Mouse (Mus musculus): ENCODE data around the gene Aldh18a1. TPM values are rescaled to one million over a fixed set of nuclear protein-coding genes. Genes with fewer than 3 reads are reported as not detected.
A peak's percentile ranks its signal among the peaks of the same experiment; 100 is the strongest.

Aldh18a1 gene
- polyA plus RNA-seq, 1 experiment from 2014 or later, result 98.5 TPM

GRCm38 (mm10) chr19:40514376-40514775 is 73.9 kb downstream of the Aldh18a1 start:
- 86% methylated on average over 7 of the region's 7 CpGs for WGBS
- Histone ChIP-seq H3K9me3 (no peaks in the 10 kb centered on the region), H3K36me3 (replicated peaks) (no peaks in the 10 kb centered on the region), H3K9ac (no peak overlapping the region), H3K4me2 (no peak overlapping the region), H3K4me3 (replicated peaks) (no peak overlapping the region), H3K27me3 (no peaks in the 10 kb centered on the region), H3K4me1 (peaks cover 20% of the 10 kb centered on the region), H3K27ac (no peak overlapping the region)
- ATAC-seq (ENCODE audit: low FRiP score), result no peak

- peak; percentile 99 for ATAC-seq (ENCODE audit: low FRiP score)
- H3K9ac ChIP-seq, result peak within 1 kb of the TSS; percentile 78
- no peaks in the 10 kb centered on the region for H3K36me3 ChIP-seq (replicated peaks)
- peak within 1 kb of the TSS; percentile 88 for H3K27ac ChIP-seq
- WGBS, result under 1% methylated on average over 51 of the region's 51 CpGs
- H3K4me3 ChIP-seq (replicated peaks), result peak within 1 kb of the TSS; percentile 62
- H3K4me1 ChIP-seq, result peaks cover 20% of the 10 kb centered on the region
- H3K4me2 ChIP-seq, result peak within 1 kb of the TSS; percentile 81
- H3K27me3 ChIP-seq, result no peaks in the 10 kb centered on the region
- H3K9me3 ChIP-seq, result no peaks in the 10 kb centered on the region
Measured at GRCm38 (mm10) chr19:40513632-40514078, 74.6 kb downstream of the Aldh18a1 start, which contains the start of gene Sorbs1. Gene Sorbs1 (minus strand): TSS chr19:40513779.

DNA sequence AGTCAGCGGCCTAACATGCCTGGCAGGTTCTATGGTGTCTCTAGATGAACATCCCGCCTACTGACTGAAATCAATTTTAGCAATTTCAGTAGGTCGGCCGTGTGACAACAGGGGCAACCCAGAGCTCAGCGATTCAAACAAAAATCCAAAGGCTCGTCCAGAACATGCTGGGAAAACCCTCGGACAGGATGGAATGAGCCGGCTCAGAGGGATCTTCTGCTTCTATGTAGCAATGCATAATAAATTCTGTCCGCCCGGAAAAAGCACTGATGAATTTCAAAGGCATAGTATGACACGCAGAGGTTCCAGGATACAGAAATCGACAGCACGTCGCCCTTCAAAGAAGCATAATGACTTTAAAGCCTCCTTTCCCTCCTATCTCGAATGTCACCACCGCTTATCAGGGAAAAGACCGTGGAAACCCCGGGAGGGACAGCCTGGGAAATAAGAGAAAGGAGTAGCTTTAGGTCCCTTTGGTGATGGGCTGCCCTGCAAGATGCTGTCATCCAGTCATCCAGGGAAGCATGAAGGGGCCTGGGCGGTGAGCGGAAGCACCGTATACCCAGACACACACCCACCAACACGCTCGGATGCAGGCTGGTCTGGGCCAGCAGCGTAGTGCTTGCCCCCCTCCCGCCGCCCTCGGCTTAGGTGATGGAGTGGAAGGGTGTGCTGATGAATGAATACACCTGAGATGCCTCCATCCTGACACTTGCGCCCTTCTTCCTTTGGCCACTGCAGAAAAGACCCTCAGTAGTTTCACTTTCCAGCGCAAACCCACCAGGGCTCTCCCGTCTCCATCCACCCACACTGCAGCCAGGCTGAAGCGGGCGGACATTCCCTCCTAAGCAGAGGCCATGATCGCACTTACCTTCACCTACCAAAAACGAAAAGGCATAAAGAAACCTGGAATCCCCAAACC is 75.5 kb downstream of the Aldh18a1 start:
- peak overlapping the region; percentile 62 for H3K4me3 ChIP-seq (replicated peaks)
- under 1% methylated on average over 34 of the region's 34 CpGs for WGBS

DNA sequence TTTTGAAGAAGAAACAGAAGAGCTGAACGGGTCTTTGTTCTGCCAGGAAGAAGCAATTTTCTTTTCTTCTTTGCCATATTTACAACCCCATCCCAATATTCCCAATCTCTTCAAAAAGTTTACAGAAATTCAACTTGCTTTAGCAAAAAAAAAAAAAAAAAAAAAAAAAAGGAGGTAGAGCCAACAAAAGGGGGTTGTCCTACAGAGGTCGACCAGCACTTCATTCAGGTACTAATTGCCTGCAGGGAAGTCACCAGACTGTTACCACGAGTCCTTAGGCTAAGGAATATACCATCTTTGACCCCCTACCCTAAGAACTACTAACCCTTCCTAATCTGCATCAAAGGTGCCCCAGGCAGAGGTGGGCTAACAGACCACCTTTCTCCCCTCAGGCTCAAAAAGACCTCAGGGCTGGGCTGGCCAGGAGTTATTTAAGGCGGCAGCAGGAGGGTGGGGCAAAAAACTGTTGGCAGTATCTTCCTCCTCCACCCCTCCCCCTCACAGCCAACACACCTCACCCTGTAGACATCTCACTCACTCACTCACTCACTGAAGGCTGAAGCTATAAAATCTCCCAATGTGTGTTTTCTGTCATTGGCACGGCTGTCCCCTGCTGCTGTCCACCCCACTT is 76.5 kb downstream of the Aldh18a1 start:
- H3K9ac ChIP-seq, result peak overlapping the region; percentile 78; the same call in 1 of the 2 replicates
- no peak for ATAC-seq (ENCODE audit: low FRiP score)

More for the DNA sequence above, 75.5 kb downstream of the Aldh18a1 start:
- ATAC-seq (ENCODE audit: low FRiP score), result peak; percentile 56
- peak overlapping the region; percentile 78 for H3K9ac ChIP-seq
- 0 out of 2 replicates have a peak, but pooled peaks cover 1% of the 10 kb centered on the region for H3K36me3 ChIP-seq (replicated peaks)
- peak overlapping the region; percentile 88 for H3K27ac ChIP-seq
- H3K9me3 ChIP-seq, result no peaks in the 10 kb centered on the region
- peak overlapping the region; percentile 81 for H3K4me2 ChIP-seq
- H3K4me1 ChIP-seq, result peaks cover 20% of the 10 kb centered on the region
- H3K27me3 ChIP-seq, result no peaks in the 10 kb centered on the region

DNA sequence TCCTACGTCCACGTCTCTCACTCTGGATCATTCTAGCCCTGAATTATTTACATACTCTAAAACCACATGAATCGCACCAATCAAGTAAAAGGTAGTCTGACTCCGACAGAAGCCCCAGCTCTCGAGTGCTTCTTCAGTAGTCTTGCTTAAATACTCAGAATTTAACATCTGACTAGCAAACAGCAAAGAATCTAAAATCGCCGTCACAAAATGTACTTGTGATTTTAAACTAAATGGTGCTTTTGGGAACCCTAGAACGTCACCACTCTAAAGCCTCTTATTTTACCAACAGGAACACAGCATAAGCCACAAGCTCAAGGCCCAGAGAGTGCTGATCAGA is 77.2 kb downstream of the Aldh18a1 start:
- Histone ChIP-seq H3K27ac (no peak overlapping the region), H3K27me3 (no peaks in the 10 kb centered on the region), H3K4me2 (peak overlapping the region; percentile 24; the same call in 1 of the 2 replicates), H3K4me3 (replicated peaks) (no peak overlapping the region), H3K36me3 (replicated peaks) (0 out of 2 replicates have a peak, but pooled peaks cover 3% of the 10 kb centered on the region), H3K4me1 (peaks cover 20% of the 10 kb centered on the region), H3K9ac (no peak overlapping the region), H3K9me3 (no peaks in the 10 kb centered on the region)
- ATAC-seq (ENCODE audit: low FRiP score), result no peak
- WGBS, result 79% methylated on average over 8 of the region's 8 CpGs

More for the DNA sequence above, 76.5 kb downstream of the Aldh18a1 start:
- WGBS, result 26% methylated on average over 5 of the region's 5 CpGs
- Histone ChIP-seq H3K4me2 (peak overlapping the region; percentile 81), H3K27ac (peak overlapping the region; percentile 88; the same call in 1 of the 2 replicates), H3K4me3 (replicated peaks) (peak overlapping the region; percentile 62), H3K9me3 (no peaks in the 10 kb centered on the region), H3K4me1 (peaks cover 20% of the 10 kb centered on the region), H3K27me3 (no peaks in the 10 kb centered on the region), H3K36me3 (replicated peaks) (0 out of 2 replicates have a peak, but pooled peaks cover 3% of the 10 kb centered on the region)

DNA sequence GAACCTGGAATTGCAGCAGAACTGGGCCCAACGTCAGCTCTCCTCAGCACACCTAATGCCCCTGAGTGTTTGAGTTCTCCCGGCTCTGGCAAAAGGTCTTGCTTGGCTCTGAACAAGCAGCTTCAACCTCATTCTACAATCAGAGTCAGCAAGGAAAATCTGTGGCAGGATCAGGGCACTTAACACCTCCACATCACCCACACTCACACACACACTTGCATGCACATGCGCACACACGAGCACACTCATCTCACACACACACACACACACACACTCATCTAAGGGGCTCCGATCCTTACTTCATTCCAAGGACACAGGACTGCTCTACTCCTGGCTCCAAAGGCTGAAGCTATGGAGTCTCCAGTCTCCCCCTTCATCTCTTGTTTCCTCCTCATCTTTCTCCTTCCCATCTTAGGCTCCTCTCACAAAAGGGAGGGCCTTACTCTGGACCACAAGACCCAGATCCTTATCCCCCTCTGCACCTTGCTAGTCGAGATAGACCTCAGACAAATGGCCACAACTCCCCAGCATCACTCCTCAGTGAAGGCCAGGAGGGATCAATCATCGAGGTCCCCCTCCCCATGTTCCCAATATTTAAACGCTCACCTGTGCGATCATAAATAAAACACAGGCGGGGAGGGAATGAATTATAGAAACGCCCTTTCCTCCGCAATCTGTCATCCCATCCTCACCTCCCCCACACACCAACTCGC is 77.7 kb downstream of the Aldh18a1 start:
- Histone ChIP-seq H3K27me3 (no peaks in the 10 kb centered on the region), H3K4me2 (peak overlapping the region; percentile 24; the same call in 1 of the 2 replicates), H3K4me3 (replicated peaks) (no peak overlapping the region), H3K4me1 (peaks cover 20% of the 10 kb centered on the region), H3K9me3 (no peaks in the 10 kb centered on the region), H3K9ac (0 out of 2 replicates have a peak overlapping the region, but pooled peaks have one; percentile 4), H3K27ac (no peak overlapping the region), H3K36me3 (replicated peaks) (0 out of 2 replicates have a peak, but pooled peaks cover 3% of the 10 kb centered on the region)
- ATAC-seq (ENCODE audit: low FRiP score), result no peak
- WGBS, result 81% methylated on average over 13 of the region's 13 CpGs

- Histone ChIP-seq H3K9me3 (no peaks in the 10 kb centered on the region), H3K4me1 (peaks cover 20% of the 10 kb centered on the region), H3K27me3 (no peaks in the 10 kb centered on the region), H3K36me3 (replicated peaks) (0 out of 2 replicates have a peak, but pooled peaks cover 3% of the 10 kb centered on the region), H3K4me2 (no peak overlapping the region), H3K4me3 (replicated peaks) (no peak overlapping the region), H3K27ac (no peak overlapping the region), H3K9ac (no peak overlapping the region)
- WGBS, result 86% methylated on average over 2 of the region's 2 CpGs
- no peak for ATAC-seq (ENCODE audit: low FRiP score)
Measured at GRCm38 (mm10) chr19:40509274-40509673, 79.0 kb downstream of the Aldh18a1 start.

- no peak for ATAC-seq (ENCODE audit: low FRiP score)
- H3K4me1 ChIP-seq, result peaks cover 20% of the 10 kb centered on the region
- H3K9me3 ChIP-seq, result no peaks in the 10 kb centered on the region
- H3K4me3 ChIP-seq (replicated peaks), result no peak overlapping the region
- WGBS, result 53% methylated on average over 2 of the region's 2 CpGs
- no peaks in the 10 kb centered on the region for H3K27me3 ChIP-seq
- H3K36me3 ChIP-seq (replicated peaks), result 0 out of 2 replicates have a peak, but pooled peaks cover 3% of the 10 kb centered on the region
- no peak overlapping the region for H3K4me2 ChIP-seq
- H3K9ac ChIP-seq, result no peak overlapping the region
- no peak overlapping the region for H3K27ac ChIP-seq
Measured at GRCm38 (mm10) chr19:40508851-40509250, 79.4 kb downstream of the Aldh18a1 start.

DNA sequence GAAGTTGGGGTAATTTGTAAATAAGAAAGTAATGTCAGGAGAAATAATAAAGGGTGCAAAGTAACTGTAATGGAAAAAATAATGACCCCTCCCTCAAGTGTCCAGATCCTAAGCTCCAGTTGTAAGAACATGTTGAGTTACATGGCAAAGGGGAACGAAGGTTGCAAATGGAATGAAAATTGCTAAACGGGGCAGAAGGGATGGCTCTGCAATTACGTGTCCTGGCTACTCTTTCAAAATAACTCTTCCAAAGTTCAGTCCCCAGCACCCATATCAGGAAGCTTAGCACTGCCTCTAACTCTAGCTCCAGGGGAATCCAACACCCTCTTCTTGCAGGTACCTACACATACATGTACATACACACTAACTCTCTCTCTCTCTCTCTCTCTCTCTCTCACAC is 81.3 kb downstream of the Aldh18a1 start:
- peaks cover 14% of the 10 kb centered on the region for H3K4me1 ChIP-seq
- 0 out of 2 replicates have a peak, but pooled peaks cover 3% of the 10 kb centered on the region for H3K36me3 ChIP-seq (replicated peaks)
- no peak for ATAC-seq (ENCODE audit: low FRiP score)
- no peaks in the 10 kb centered on the region for H3K27me3 ChIP-seq
- H3K9me3 ChIP-seq, result no peaks in the 10 kb centered on the region
- no peak overlapping the region for H3K4me3 ChIP-seq (replicated peaks)
- H3K27ac ChIP-seq, result no peak overlapping the region
- 88% methylated on average over 3 of the region's 3 CpGs for WGBS
- no peak overlapping the region for H3K4me2 ChIP-seq
- H3K9ac ChIP-seq, result no peak overlapping the region

- H3K27ac ChIP-seq, result no peak overlapping the region
- H3K4me1 ChIP-seq, result peaks cover 7% of the 10 kb centered on the region; the same call in 1 of the 2 replicates
- no peak overlapping the region for H3K9ac ChIP-seq
- H3K36me3 ChIP-seq (replicated peaks), result 0 out of 2 replicates have a peak, but pooled peaks cover 7% of the 10 kb centered on the region
- no peak overlapping the region for H3K4me2 ChIP-seq
- no peak overlapping the region for H3K4me3 ChIP-seq (replicated peaks)
- 93% methylated on average over 7 of the region's 7 CpGs for WGBS
- H3K9me3 ChIP-seq, result no peaks in the 10 kb centered on the region
- no peak for ATAC-seq (ENCODE audit: low FRiP score)
- H3K27me3 ChIP-seq, result no peaks in the 10 kb centered on the region
Measured at GRCm38 (mm10) chr19:40504336-40504735, 83.9 kb downstream of the Aldh18a1 start.
